Comparison of ENCODE assay signal across 12 mouse cellular contexts in genomic region chr17:49965035-49965434, GRCm38 (mm10).
DNase-seq lines count a peak whose midpoint lies in the region; TF ChIP-seq lines count a peak whose summit lies in the region.
"Had no signal": no experiment of that assay in that cellular context is flagged by ENCODE, and none has a peak within 500 bp of the region (broad histone marks: within the 10 kb centered on the region; RNA-seq: fewer than 3 reads in every experiment).

No protein-coding gene starts in this region.

- TF ChIP-seq POLR2A in heart, adult 2 months (IDR thresholded peaks at IDR 0.05; ENCODE audit: insufficient read depth, low read depth, low read length), result no peak
- no peak for TF ChIP-seq POLR2A in spleen, adult 2 months (IDR thresholded peaks at IDR 0.05; ENCODE audit: low read depth, low read length)
- no peak for TF ChIP-seq POLR2A in bone marrow macrophage, adult 2 months (IDR thresholded peaks at IDR 0.05; ENCODE audit: borderline replicate concordance, low read depth, low read length)

- intact Hi-C loops in heart, adult 2 months (cut with DNase I), result loop anchor here (5.0 kb wide), 1 partner anchor 177 kb away; no protein-coding TSS in a partner anchor
- intact Hi-C loops in heart, postnatal 25 days (cut with DNase I), result no loop called here

- no peaks in the 10 kb centered on the region for H3K79me2 ChIP-seq in heart, adult 2 months (replicated peaks; ENCODE audit: control insufficient read depth, insufficient read depth, low read length)

- DNase-seq in heart, adult 2 months, result no peak
- DNase-seq in heart, postnatal 25 days (ENCODE audit: low spot score), result no peak
- DNase-seq in spleen, adult 2 months (ENCODE audit: low read depth in 1 of 2, low spot score in 2 of 2), result no peak
- no peak for DNase-seq in spleen, adult 18-20 months
- DNase-seq in thymus, postnatal 4 days, result peak; percentile 67
- no peak for DNase-seq in cerebellum, adult 11-12 months
- no peak for DNase-seq in gastrocnemius, adult 18-20 months (ENCODE audit: low spot score)
- DNase-seq: lung, postnatal 36 days had no signal

- TF ChIP-seq EP300 in heart, adult 2 months (IDR thresholded peaks at IDR 0.05; ENCODE audit: insufficient read depth, low read depth, low read length), result no peak

- H3K27me3 ChIP-seq in heart, adult 2 months (ENCODE audit: control insufficient read depth, insufficient read depth, low read length), result no peaks in the 10 kb centered on the region
- H3K27me3 ChIP-seq in spleen, adult 2 months (ENCODE audit: control insufficient read depth, insufficient read depth, low read length), result no peaks in the 10 kb centered on the region
- H3K27me3 ChIP-seq: hindbrain, embryonic 15.5 days had no signal

- TF ChIP-seq CTCF in heart, adult 2 months (IDR thresholded peaks at IDR 0.05), result peak; percentile 61
- TF ChIP-seq CTCF in spleen, adult 2 months (IDR thresholded peaks at IDR 0.05; ENCODE audit: extremely low read depth, insufficient read depth, insufficient read length, insufficient replicate concordance), result peak; percentile 5; the same call in 1 of the 2 replicates
- TF ChIP-seq CTCF in bone marrow macrophage, adult 2 months (IDR thresholded peaks at IDR 0.05; ENCODE audit: low read depth, low read length), result peak; percentile 55

- no peak overlapping the region for H3K9ac ChIP-seq in heart, adult 2 months (ENCODE audit: low read depth, low read length)
- H3K9ac ChIP-seq: hindbrain, embryonic 15.5 days had no signal

- 74% methylated on average over 7 of the region's 7 CpGs for WGBS in heart, adult 2 months
- WGBS in spleen, adult 2 months, result 73% methylated on average over 7 of the region's 7 CpGs

- peaks cover 3% of the 10 kb centered on the region for H3K4me1 ChIP-seq in heart, adult 2 months (ENCODE audit: control insufficient read depth, insufficient read depth, low read length)
- peaks cover 8% of the 10 kb centered on the region; the same call in 1 of the 2 replicates for H3K4me1 ChIP-seq in spleen, adult 2 months (ENCODE audit: control insufficient read depth, insufficient read depth, insufficient read length)
- no peaks in the 10 kb centered on the region for H3K4me1 ChIP-seq in bone marrow macrophage, adult 2 months (ENCODE audit: control insufficient read depth, insufficient read depth, low read length)
- H3K4me1 ChIP-seq: heart, embryonic 10.5 days; limb, embryonic 10.5 days had no signal

- no peaks in the 10 kb centered on the region for H3K36me3 ChIP-seq in heart, adult 2 months (ENCODE audit: control insufficient read depth, insufficient read depth, low read length)
- no peaks in the 10 kb centered on the region for H3K36me3 ChIP-seq in spleen, adult 2 months (ENCODE audit: control insufficient read depth, insufficient read depth, low read length)
- H3K36me3 ChIP-seq: heart, embryonic 10.5 days; hindbrain, embryonic 15.5 days; limb, embryonic 10.5 days had no signal

- H3K27ac ChIP-seq in heart, adult 2 months, result no peak overlapping the region
- H3K27ac ChIP-seq in spleen, adult 2 months (ENCODE audit: insufficient read depth, low read length), result no peak overlapping the region
- no peak overlapping the region for H3K27ac ChIP-seq in bone marrow macrophage, adult 2 months (ENCODE audit: insufficient read depth, low read depth, low read length)
- H3K27ac ChIP-seq: heart, embryonic 10.5 days; hindbrain, embryonic 15.5 days; limb, embryonic 10.5 days had no signal

- H3K4me3 ChIP-seq in heart, adult 2 months, result no peak overlapping the region
- H3K4me3 ChIP-seq in spleen, adult 2 months (ENCODE audit: extremely low read depth, insufficient read depth, insufficient read length), result no peak overlapping the region
- no peak overlapping the region for H3K4me3 ChIP-seq in bone marrow macrophage, adult 2 months (ENCODE audit: insufficient read depth, low read length)
- H3K4me3 ChIP-seq: heart, embryonic 10.5 days; hindbrain, embryonic 15.5 days; limb, embryonic 10.5 days had no signal

Comparison
In these comparisons a context has a peak if more than half of its experiments do, and no peak if none do; other contexts are left out.
1. CTCF ChIP-seq: peak in every context shown above with its lines; median percentile 61 in heart, adult 2 months; 55 in bone marrow macrophage, adult 2 months; 5 in spleen, adult 2 months.